8 mouse cellular contexts compared by ENCODE assay signal in the genomic region with DNA sequence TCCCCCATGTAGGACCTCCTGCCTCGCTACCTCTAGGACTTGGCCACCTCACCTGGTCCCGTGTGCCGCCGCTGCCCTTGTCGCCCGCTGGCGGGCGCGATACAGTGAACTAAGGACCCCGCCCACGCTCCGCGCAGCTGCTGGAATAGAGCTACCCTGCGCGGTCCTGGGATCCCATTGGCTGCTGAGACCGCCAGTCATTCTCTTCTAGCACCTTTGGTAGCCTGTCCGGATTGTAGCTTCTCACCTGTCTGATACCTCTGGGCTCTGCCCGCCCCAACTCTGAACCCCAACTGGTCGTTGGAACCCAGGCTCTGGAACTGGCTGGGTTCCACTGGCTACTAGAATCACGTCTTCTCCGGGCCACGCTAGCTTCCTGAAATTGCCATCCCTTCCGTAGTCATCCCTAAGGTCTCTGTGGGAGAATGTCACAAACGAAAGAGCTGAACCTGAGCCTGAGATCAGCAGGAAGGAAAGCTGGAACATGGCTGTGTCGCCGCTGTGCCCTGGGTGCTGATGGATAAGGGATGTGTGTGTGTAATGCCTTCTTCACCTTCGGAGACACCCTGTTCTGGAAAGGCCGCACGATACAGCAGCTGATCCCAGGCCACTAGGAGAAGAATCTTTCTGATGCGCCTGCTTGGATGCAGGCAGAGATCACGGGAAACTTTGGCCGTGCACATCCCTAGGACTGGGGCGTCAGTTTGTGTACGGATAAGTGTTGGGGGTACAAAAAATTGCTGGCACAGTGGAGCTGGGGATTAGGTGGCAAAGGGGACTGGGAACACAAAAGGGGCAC. TPM values are rescaled to one million over a fixed set of nuclear protein-coding genes. Genes with fewer than 3 reads are reported as not detected.
DNase-seq lines count a peak whose midpoint lies in the region; ATAC-seq and TF ChIP-seq lines count a peak whose summit lies in the region.

No protein-coding gene starts in this region.

- no peak for DNase-seq in heart, embryonic 10.5 days (ENCODE audit: low spot score)
- peak; percentile 80 for DNase-seq in splenic B cell, adult 2 months (ENCODE audit: low read depth, low spot score)

- 3% methylated on average over 34 of the region's 34 CpGs for WGBS in embryonic facial prominence, embryonic 13.5 days
- WGBS in heart, embryonic 10.5 days, result 3% methylated on average over 34 of the region's 34 CpGs
- 1% methylated on average over 34 of the region's 34 CpGs for WGBS in kidney, embryonic 15.5 days
- WGBS in limb, embryonic 15.5 days, result 2% methylated on average over 34 of the region's 34 CpGs

- H3K4me1 ChIP-seq in megakaryocyte, embryonic 14.5 days, result peaks cover 43% of the 10 kb centered on the region
- peaks cover 35% of the 10 kb centered on the region for H3K4me1 ChIP-seq in embryonic facial prominence, embryonic 13.5 days
- peaks cover 39% of the 10 kb centered on the region for H3K4me1 ChIP-seq in heart, embryonic 10.5 days
- H3K4me1 ChIP-seq in kidney, embryonic 15.5 days, result peaks cover 50% of the 10 kb centered on the region
- H3K4me1 ChIP-seq in limb, embryonic 15.5 days, result peaks cover 31% of the 10 kb centered on the region

- H3ac ChIP-seq in myocyte (ENCODE audit: control insufficient read depth, insufficient read length), result no peak overlapping the region

- H3K9ac ChIP-seq in embryonic facial prominence, embryonic 13.5 days, result peak overlapping the region; percentile 67
- H3K9ac ChIP-seq in kidney, embryonic 15.5 days, result peak overlapping the region; percentile 58
- peak overlapping the region; percentile 50; the same call in 1 of the 2 replicates for H3K9ac ChIP-seq in limb, embryonic 15.5 days

- H3K27ac ChIP-seq in embryonic facial prominence, embryonic 13.5 days, result peak overlapping the region; percentile 88
- peak overlapping the region; percentile 87; the same call in 1 of the 2 replicates for H3K27ac ChIP-seq in heart, embryonic 10.5 days
- peak overlapping the region; percentile 92 for H3K27ac ChIP-seq in kidney, embryonic 15.5 days
- H3K27ac ChIP-seq in limb, embryonic 15.5 days, result peak overlapping the region; percentile 96

- H3K4me3 ChIP-seq in megakaryocyte, embryonic 14.5 days (replicated peaks), result peak overlapping the region; percentile 91
- peak overlapping the region; percentile 50 for H3K4me3 ChIP-seq in embryonic facial prominence, embryonic 13.5 days
- H3K4me3 ChIP-seq in heart, embryonic 10.5 days, result peak overlapping the region; percentile 66
- H3K4me3 ChIP-seq in kidney, embryonic 15.5 days (replicated peaks), result peak overlapping the region; percentile 57
- H3K4me3 ChIP-seq in limb, embryonic 15.5 days, result peak overlapping the region; percentile 57
- H3K4me3 ChIP-seq in myocyte, result peak overlapping the region; percentile 59

- ATAC-seq in megakaryocyte, adult 5-6 weeks (ENCODE audit: poor library complexity, severe bottlenecking), result no peak
- 0 out of 2 replicates have a peak, but pooled peaks have one; percentile 28 for ATAC-seq in embryonic facial prominence, embryonic 13.5 days (ENCODE audit: insufficient number of reproducible peaks, insufficient read depth, low FRiP score, low TSS enrichment, low read depth)
- ATAC-seq in kidney, embryonic 15.5 days (replicated peaks; ENCODE audit: low FRiP score), result peak; percentile 35; the same call in 1 of the 2 replicates
- ATAC-seq in limb, embryonic 15.5 days (ENCODE audit: insufficient number of reproducible peaks, low FRiP score, low TSS enrichment, low read depth), result no peak

- no peaks in the 10 kb centered on the region for H3K9me3 ChIP-seq in megakaryocyte, embryonic 14.5 days
- no peaks in the 10 kb centered on the region for H3K9me3 ChIP-seq in embryonic facial prominence, embryonic 13.5 days
- H3K9me3 ChIP-seq in heart, embryonic 10.5 days, result no peaks in the 10 kb centered on the region
- no peaks in the 10 kb centered on the region for H3K9me3 ChIP-seq in kidney, embryonic 15.5 days (replicated peaks)
- H3K9me3 ChIP-seq in limb, embryonic 15.5 days, result no peaks in the 10 kb centered on the region

- H3K36me3 ChIP-seq in megakaryocyte, embryonic 14.5 days (replicated peaks; ENCODE audit: low read length), result peaks cover 26% of the 10 kb centered on the region
- peaks cover 18% of the 10 kb centered on the region for H3K36me3 ChIP-seq in embryonic facial prominence, embryonic 13.5 days
- peaks cover 6% of the 10 kb centered on the region; the same call in 1 of the 2 replicates for H3K36me3 ChIP-seq in heart, embryonic 10.5 days
- peaks cover 10% of the 10 kb centered on the region for H3K36me3 ChIP-seq in kidney, embryonic 15.5 days
- H3K36me3 ChIP-seq in limb, embryonic 15.5 days, result peaks cover 16% of the 10 kb centered on the region
- peaks cover 15% of the 10 kb centered on the region for H3K36me3 ChIP-seq in myocyte (ENCODE audit: control insufficient read depth, insufficient read depth)
- H3K36me3 ChIP-seq in splenic B cell, adult 2 months (ENCODE audit: control insufficient read depth, insufficient read depth, low read length, poor library complexity, severe bottlenecking), result peaks cover 2% of the 10 kb centered on the region

- peak overlapping the region; percentile 80 for H3K4me2 ChIP-seq in embryonic facial prominence, embryonic 13.5 days
- peak overlapping the region; percentile 92 for H3K4me2 ChIP-seq in kidney, embryonic 15.5 days
- peak overlapping the region; percentile 87 for H3K4me2 ChIP-seq in limb, embryonic 15.5 days
- H3K4me2 ChIP-seq in myocyte (ENCODE audit: low read depth), result peak overlapping the region; percentile 90

- peak; percentile 37 for TF ChIP-seq POLR2A in myocyte (IDR thresholded peaks at IDR 0.05; ENCODE audit: insufficient read length, low read depth)

- peaks cover 22% of the 10 kb centered on the region for H3K79me2 ChIP-seq in myocyte (ENCODE audit: control insufficient read depth, insufficient read depth)

- H3K27me3 ChIP-seq in megakaryocyte, embryonic 14.5 days (replicated peaks), result peaks cover 45% of the 10 kb centered on the region
- H3K27me3 ChIP-seq in embryonic facial prominence, embryonic 13.5 days, result peaks cover 21% of the 10 kb centered on the region
- peaks cover 52% of the 10 kb centered on the region for H3K27me3 ChIP-seq in heart, embryonic 10.5 days (ENCODE audit: insufficient read depth, poor library complexity, severe bottlenecking)
- peaks cover 29% of the 10 kb centered on the region for H3K27me3 ChIP-seq in kidney, embryonic 15.5 days
- peaks cover 24% of the 10 kb centered on the region for H3K27me3 ChIP-seq in limb, embryonic 15.5 days
- no peaks in the 10 kb centered on the region for H3K27me3 ChIP-seq in myocyte (ENCODE audit: control insufficient read depth, insufficient read depth, insufficient read length)
- no peaks in the 10 kb centered on the region for H3K27me3 ChIP-seq in splenic B cell, adult 2 months (ENCODE audit: control insufficient read depth, insufficient read depth, low read length, poor library complexity, severe bottlenecking)

RNA-seq across cellular contexts. Expression of a gene that starts 0.6 kb away (rescaled TPM):
- 4.4 TPM in 2 replicates for polyA plus RNA-seq in megakaryocyte, embryonic 14.5 days (2012; ENCODE audit: insufficient read depth, low replicate concordance)
- 36.9 and 40.7 TPM in 2 replicates for total RNA-seq in megakaryocyte, adult 5-6 weeks (2015)
- 9.4 and 10.0 TPM in 2 replicates for total RNA-seq in megakaryocyte, adult 5-6 weeks (2017)
- 32.3 and 32.5 TPM in 2 replicates for polyA plus RNA-seq in embryonic facial prominence, embryonic 13.5 days (2015; fragmentation: Nextera tagmentation; extraction: Ambion mirVana)
- polyA plus RNA-seq in heart, embryonic 10.5 days (2016; fragmentation: Nextera tagmentation; extraction: Ambion mirVana), result 11.8 and 13.4 TPM in 2 replicates
- 20.2 and 24.4 TPM in 2 replicates for polyA plus RNA-seq in kidney, embryonic 15.5 days (2015; fragmentation: Nextera tagmentation; extraction: Ambion mirVana)
- 33.8 and 36.9 TPM in 2 replicates for polyA plus RNA-seq in limb, embryonic 15.5 days (2015; fragmentation: Nextera tagmentation; extraction: Ambion mirVana)
- 43.4 TPM for polyA plus RNA-seq in myocyte (2012; fragmentation: generic; extraction: Trizol)

RNA-seq across cellular contexts. Expression of a gene that starts 1.2 kb away (rescaled TPM):
- 0.02 TPM in 1 of 2 replicates, not detected in the other for polyA plus RNA-seq in megakaryocyte, embryonic 14.5 days (2012; ENCODE audit: insufficient read depth, low replicate concordance)
- not detected in 2 replicates for total RNA-seq in megakaryocyte, adult 5-6 weeks (2015)
- total RNA-seq in megakaryocyte, adult 5-6 weeks (2017), result not detected in 2 replicates
- polyA plus RNA-seq in embryonic facial prominence, embryonic 13.5 days (2015; fragmentation: Nextera tagmentation; extraction: Ambion mirVana), result 0.47 and 0.51 TPM in 2 replicates
- 0.34 and 0.55 TPM in 2 replicates for polyA plus RNA-seq in heart, embryonic 10.5 days (2016; fragmentation: Nextera tagmentation; extraction: Ambion mirVana)
- polyA plus RNA-seq in kidney, embryonic 15.5 days (2015; fragmentation: Nextera tagmentation; extraction: Ambion mirVana), result 0.78 and 1.1 TPM in 2 replicates
- 0.16 and 0.37 TPM in 2 replicates for polyA plus RNA-seq in limb, embryonic 15.5 days (2015; fragmentation: Nextera tagmentation; extraction: Ambion mirVana)
- polyA plus RNA-seq in myocyte (2012; fragmentation: generic; extraction: Trizol), result 5.0 TPM

RNA-seq across cellular contexts. Expression of a gene that starts 28.3 kb away (rescaled TPM):
- polyA plus RNA-seq in megakaryocyte, embryonic 14.5 days (2012; ENCODE audit: insufficient read depth, low replicate concordance), result 0.54 TPM in 1 of 2 replicates, not detected in the other
- total RNA-seq in megakaryocyte, adult 5-6 weeks (2015), result 0.23 TPM in 1 of 2 replicates, not detected in the other
- 0.41 TPM in 1 of 2 replicates, not detected in the other for total RNA-seq in megakaryocyte, adult 5-6 weeks (2017)
- 17.7 and 29.4 TPM in 2 replicates for polyA plus RNA-seq in embryonic facial prominence, embryonic 13.5 days (2015; fragmentation: Nextera tagmentation; extraction: Ambion mirVana)
- polyA plus RNA-seq in heart, embryonic 10.5 days (2016; fragmentation: Nextera tagmentation; extraction: Ambion mirVana), result 3.3 and 6.3 TPM in 2 replicates
- 13.3 and 20.2 TPM in 2 replicates for polyA plus RNA-seq in kidney, embryonic 15.5 days (2015; fragmentation: Nextera tagmentation; extraction: Ambion mirVana)
- 38.5 and 60.8 TPM in 2 replicates for polyA plus RNA-seq in limb, embryonic 15.5 days (2015; fragmentation: Nextera tagmentation; extraction: Ambion mirVana)
- 1.4 TPM for polyA plus RNA-seq in myocyte (2012; fragmentation: generic; extraction: Trizol)

RNA-seq across cellular contexts. Expression of a gene that starts 32.5 kb away (rescaled TPM):
- polyA plus RNA-seq in megakaryocyte, embryonic 14.5 days (2012; ENCODE audit: insufficient read depth, low replicate concordance), result 59.9 and 91.6 TPM in 2 replicates
- 0.32 and 0.36 TPM in 2 replicates for total RNA-seq in megakaryocyte, adult 5-6 weeks (2015)
- total RNA-seq in megakaryocyte, adult 5-6 weeks (2017), result 0.37 and 0.51 TPM in 2 replicates
- 64.6 and 73.3 TPM in 2 replicates for polyA plus RNA-seq in embryonic facial prominence, embryonic 13.5 days (2015; fragmentation: Nextera tagmentation; extraction: Ambion mirVana)
- polyA plus RNA-seq in heart, embryonic 10.5 days (2016; fragmentation: Nextera tagmentation; extraction: Ambion mirVana), result 47.5 and 61.4 TPM in 2 replicates
- polyA plus RNA-seq in kidney, embryonic 15.5 days (2015; fragmentation: Nextera tagmentation; extraction: Ambion mirVana), result 66.6 and 72.8 TPM in 2 replicates
- polyA plus RNA-seq in limb, embryonic 15.5 days (2015; fragmentation: Nextera tagmentation; extraction: Ambion mirVana), result 66.8 and 68.3 TPM in 2 replicates
- 66.1 TPM for polyA plus RNA-seq in myocyte (2012; fragmentation: generic; extraction: Trizol)

RNA-seq across cellular contexts. Expression of a gene that starts 40.5 kb away (rescaled TPM):
- 76.4 and 192 TPM in 2 replicates for polyA plus RNA-seq in megakaryocyte, embryonic 14.5 days (2012; ENCODE audit: insufficient read depth, low replicate concordance)
- 35.9 and 47.9 TPM in 2 replicates for total RNA-seq in megakaryocyte, adult 5-6 weeks (2015)
- total RNA-seq in megakaryocyte, adult 5-6 weeks (2017), result 25.3 and 29.3 TPM in 2 replicates
- 72.6 and 81.2 TPM in 2 replicates for polyA plus RNA-seq in embryonic facial prominence, embryonic 13.5 days (2015; fragmentation: Nextera tagmentation; extraction: Ambion mirVana)
- 63.8 and 66.3 TPM in 2 replicates for polyA plus RNA-seq in heart, embryonic 10.5 days (2016; fragmentation: Nextera tagmentation; extraction: Ambion mirVana)
- polyA plus RNA-seq in kidney, embryonic 15.5 days (2015; fragmentation: Nextera tagmentation; extraction: Ambion mirVana), result 71.9 and 73.5 TPM in 2 replicates
- 62.5 and 65.1 TPM in 2 replicates for polyA plus RNA-seq in limb, embryonic 15.5 days (2015; fragmentation: Nextera tagmentation; extraction: Ambion mirVana)
- 81.3 TPM for polyA plus RNA-seq in myocyte (2012; fragmentation: generic; extraction: Trizol)

Comparison
In these comparisons a context has a peak if more than half of its experiments do, and no peak if none do; other contexts are left out.
1. ATAC-seq: peak in embryonic facial prominence, embryonic 13.5 days (single experiment) and kidney, embryonic 15.5 days (single experiment); none in megakaryocyte, adult 5-6 weeks (single experiment) and limb, embryonic 15.5 days (single experiment).
2. Peak in every context shown above with its lines, with median percentiles within 50 percentile points of each other: H3K4me3 ChIP-seq, H3K27ac ChIP-seq, H3K4me2 ChIP-seq and H3K9ac ChIP-seq.